Mouse (Mus musculus) forebrain, embryonic 11.5 days (tissue): ENCODE data around the gene Daam1. TPM values are rescaled to one million over a fixed set of nuclear protein-coding genes. Genes with fewer than 3 reads are reported as not detected.

ENCODE experiments used
- ATAC-seq: fragments of 200-750 bp; cut with Nextera tagmentation; replicated peaks from 2 replicates; pipeline ENCODE4 v1.8.0; 2017; ENCODE audit warnings: moderate TSS enrichment; ENCODE audit not compliant: low FRiP score
- DNase-seq: peaks from one replicate; pipeline ENCODE4 v3.0.0-alpha.2; 2017; ENCODE audit warnings: low spot score
- H3K27ac ChIP-seq: fragments of 300-500 bp; sonication (generic); 2 replicates; pipeline ENCODE4 v1.5.1; 2014; ENCODE audit warnings: low read depth, low read length
- H3K27me3 ChIP-seq: fragments of 300-500 bp; sonication (generic); 2 replicates; pipeline ENCODE4 v1.6.1; 2014; ENCODE audit warnings: mild to moderate bottlenecking, low read length, mixed read lengths; ENCODE audit not compliant: control insufficient read depth, insufficient read depth
- H3K36me3 ChIP-seq: fragments of 300-500 bp; sonication (generic); 2 replicates; pipeline ENCODE4 v1.6.1; 2014; ENCODE audit warnings: mild to moderate bottlenecking, low read length, moderate library complexity, mixed read lengths; ENCODE audit not compliant: control insufficient read depth, insufficient read depth
- H3K4me1 ChIP-seq: fragments of 300-500 bp; sonication (generic); replicated peaks from 2 replicates; pipeline ENCODE4 v1.6.1; 2014; ENCODE audit warnings: low read length, mixed read lengths; ENCODE audit not compliant: control insufficient read depth, insufficient read depth
- H3K4me2 ChIP-seq: fragments of 300-500 bp; sonication (generic); 2 replicates; pipeline ENCODE4 v1.6.1; 2014; ENCODE audit warnings: low read depth, mild to moderate bottlenecking, low read length, moderate library complexity, mixed read lengths; ENCODE audit not compliant: severe bottlenecking
- H3K4me3 ChIP-seq: fragments of 300-500 bp; sonication (generic); 2 replicates; pipeline ENCODE4 v1.5.1; 2014; ENCODE audit warnings: low read depth, low read length
- H3K9ac ChIP-seq: fragments of 300-500 bp; sonication (generic); 2 replicates; pipeline ENCODE4 v1.6.1; 2014; ENCODE audit warnings: low read length
- H3K9me3 ChIP-seq: fragments of 300-500 bp; sonication (generic); 2 replicates; pipeline ENCODE4 v1.6.1; 2016; ENCODE audit warnings: low read length, mixed read lengths; ENCODE audit not compliant: control insufficient read depth
- WGBS: fragments of 180-500 bp; shearing (Covaris S2); extraction: QIAGEN DNeasy Blood & Tissue Kit; methylation state at CpG from one replicate; pipeline ENCODE4 v1.1.7; 2014; 5-methylcytosine and 5-hydroxymethylcytosine counted together
- polyA plus RNA-seq: library from polyadenylated mRNA; unstranded; fragments of >200 nt; fragmentation: Nextera tagmentation; extraction: Ambion mirVana; gene quantifications from 2 replicates; pipeline ENCODE4 v1.2.1, GENCODE M21; 2014

Daam1 gene
- polyA plus RNA-seq, 1 experiment from 2014 or later = 16.8 TPM

GRCm38 (mm10) chr12:71970791-71971654, 140.1 kb downstream of the Daam1 start:
- peaks cover 5% of the 10 kb centered on the region; the same call in 1 of the 2 replicates for H3K4me1 ChIP-seq
- H3K27me3 ChIP-seq = no peaks in the 10 kb centered on the region
- no peak overlapping the region for H3K4me2 ChIP-seq
- no peak overlapping the region for H3K27ac ChIP-seq
- H3K9me3 ChIP-seq = no peaks in the 10 kb centered on the region
- ATAC-seq = no peak
- H3K4me3 ChIP-seq = no peak overlapping the region
- H3K9ac ChIP-seq = no peak overlapping the region
- WGBS = 83% methylated on average over 9 of the region's 9 CpGs
- H3K36me3 ChIP-seq = no peaks in the 10 kb centered on the region
- no peak for DNase-seq

GRCm38 (mm10) chr12:71972126-71972525, 141.2 kb downstream of the Daam1 start:
- DNase-seq (no peak), ATAC-seq (no peak)
- Histone ChIP-seq H3K36me3 (no peaks in the 10 kb centered on the region; the same call in 1 of the 2 replicates), H3K4me1 (peaks cover 5% of the 10 kb centered on the region; the same call in 1 of the 2 replicates), H3K9me3 (no peaks in the 10 kb centered on the region), H3K4me2 (no peak overlapping the region), H3K9ac (no peak overlapping the region), H3K27ac (no peak overlapping the region), H3K4me3 (no peak overlapping the region), H3K27me3 (no peaks in the 10 kb centered on the region)
- 85% methylated on average over 5 of the region's 5 CpGs for WGBS

GRCm38 (mm10) chr12:71972619-71973266, 141.9 kb downstream of the Daam1 start:
- Histone ChIP-seq H3K4me2 (no peak overlapping the region), H3K4me1 (peaks cover 5% of the 10 kb centered on the region; the same call in 1 of the 2 replicates), H3K9ac (no peak overlapping the region), H3K27me3 (no peaks in the 10 kb centered on the region), H3K36me3 (no peaks in the 10 kb centered on the region; the same call in 1 of the 2 replicates), H3K27ac (no peak overlapping the region), H3K9me3 (no peaks in the 10 kb centered on the region), H3K4me3 (no peak overlapping the region)
- WGBS = 93% methylated on average over 12 of the region's 12 CpGs
- no peak for ATAC-seq
- DNase-seq = no peak

GRCm38 (mm10) chr12:71973577-71973976, 142.7 kb downstream of the Daam1 start:
- no peak overlapping the region for H3K27ac ChIP-seq
- no peak overlapping the region for H3K4me3 ChIP-seq
- ATAC-seq (no peak), DNase-seq (no peak)
- H3K4me2 ChIP-seq = no peak overlapping the region
- no peaks in the 10 kb centered on the region; the same call in 1 of the 2 replicates for H3K36me3 ChIP-seq
- H3K9ac ChIP-seq = no peak overlapping the region
- peaks cover 7% of the 10 kb centered on the region; the same call in 1 of the 2 replicates for H3K4me1 ChIP-seq
- H3K27me3 ChIP-seq = no peaks in the 10 kb centered on the region
- H3K9me3 ChIP-seq = no peaks in the 10 kb centered on the region
- WGBS = 69% methylated on average over 9 of the region's 9 CpGs

GRCm38 (mm10) chr12:71975626-71976025, 144.7 kb downstream of the Daam1 start:
- H3K4me3 ChIP-seq = no peak overlapping the region
- H3K9me3 ChIP-seq = no peaks in the 10 kb centered on the region
- ATAC-seq (no peak), DNase-seq (no peak)
- 0 out of 2 replicates have a peak, but pooled peaks cover 2% of the 10 kb centered on the region for H3K4me1 ChIP-seq
- H3K9ac ChIP-seq = no peak overlapping the region
- H3K4me2 ChIP-seq = no peak overlapping the region
- H3K27ac ChIP-seq = no peak overlapping the region
- H3K36me3 ChIP-seq = no peaks in the 10 kb centered on the region; the same call in 1 of the 2 replicates
- no peaks in the 10 kb centered on the region for H3K27me3 ChIP-seq
- 60% methylated on average over 1 of the region's 1 CpGs for WGBS

GRCm38 (mm10) chr12:71976361-71976960, 145.6 kb downstream of the Daam1 start:
- 0 out of 2 replicates have a peak, but pooled peaks cover 2% of the 10 kb centered on the region for H3K4me1 ChIP-seq
- H3K4me3 ChIP-seq = no peak overlapping the region
- no peak for ATAC-seq
- H3K4me2 ChIP-seq = no peak overlapping the region
- no peak overlapping the region for H3K9ac ChIP-seq
- no peaks in the 10 kb centered on the region; the same call in 1 of the 2 replicates for H3K36me3 ChIP-seq
- 61% methylated on average over 7 of the region's 7 CpGs for WGBS
- no peak overlapping the region for H3K27ac ChIP-seq
- no peaks in the 10 kb centered on the region for H3K9me3 ChIP-seq
- H3K27me3 ChIP-seq = no peaks in the 10 kb centered on the region
- no peak for DNase-seq

GRCm38 (mm10) chr12:71977364-71977763, 146.5 kb downstream of the Daam1 start:
- H3K27me3 ChIP-seq = no peaks in the 10 kb centered on the region
- no peaks in the 10 kb centered on the region for H3K9me3 ChIP-seq
- H3K4me3 ChIP-seq = no peak overlapping the region
- H3K4me1 ChIP-seq = 0 out of 2 replicates have a peak, but pooled peaks cover 2% of the 10 kb centered on the region
- no peaks in the 10 kb centered on the region; the same call in 1 of the 2 replicates for H3K36me3 ChIP-seq
- 96% methylated on average over 7 of the region's 7 CpGs for WGBS
- no peak for ATAC-seq
- H3K27ac ChIP-seq = no peak overlapping the region
- no peak overlapping the region for H3K4me2 ChIP-seq
- DNase-seq = no peak
- no peak overlapping the region for H3K9ac ChIP-seq

- no peaks in the 10 kb centered on the region; the same call in 1 of the 2 replicates for H3K36me3 ChIP-seq
- H3K27me3 ChIP-seq = no peaks in the 10 kb centered on the region
- H3K9ac ChIP-seq = no peak overlapping the region
- no peak overlapping the region for H3K4me2 ChIP-seq
- no peaks in the 10 kb centered on the region for H3K9me3 ChIP-seq
- WGBS = 22% methylated on average over 12 of the region's 12 CpGs
- H3K4me3 ChIP-seq = no peak overlapping the region
- H3K4me1 ChIP-seq = 0 out of 2 replicates have a peak, but pooled peaks cover 2% of the 10 kb centered on the region
- DNase-seq = peak; percentile 60
- no peak overlapping the region for H3K27ac ChIP-seq
- peak; percentile 82 for ATAC-seq
These were observed 147.9 kb downstream of the Daam1 start for GRCm38 (mm10) chr12:71978513-71979352.
